14 mouse cellular contexts compared by ENCODE assay signal in the genomic region with DNA sequence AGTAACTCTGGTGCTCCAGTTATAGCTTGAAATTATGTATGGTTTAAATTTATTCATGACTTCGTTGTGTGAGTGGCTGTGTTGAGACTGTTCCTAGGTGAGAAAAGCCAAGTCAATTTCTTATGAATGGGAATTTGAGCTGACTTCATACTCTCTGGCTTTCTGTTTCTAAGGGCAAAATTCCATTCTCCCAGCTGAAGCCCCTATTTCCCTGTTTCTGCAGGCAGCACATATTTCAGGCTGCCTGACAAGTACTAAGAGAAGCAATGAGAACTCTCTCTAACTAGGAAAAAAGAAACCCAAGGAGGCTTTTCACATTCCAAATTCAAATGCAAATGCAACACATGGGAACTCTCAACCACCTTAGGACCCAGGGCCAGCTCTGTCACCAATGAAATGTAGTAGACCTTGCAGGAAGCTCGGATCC.
DNase-seq lines count a peak whose midpoint lies in the region; ATAC-seq lines count a peak whose summit lies in the region.
"Had no signal": no experiment of that assay in that cellular context is flagged by ENCODE, and none has a peak within 500 bp of the region (broad histone marks: within the 10 kb centered on the region; RNA-seq: fewer than 3 reads in every experiment).

No protein-coding gene starts in this region.

- H3K36me3 ChIP-seq in embryonic facial prominence, embryonic 15.5 days = no peaks in the 10 kb centered on the region
- no peaks in the 10 kb centered on the region for H3K36me3 ChIP-seq in limb, embryonic 13.5 days
- no peaks in the 10 kb centered on the region for H3K36me3 ChIP-seq in midbrain, embryonic 16.5 days (ENCODE audit: control insufficient read depth, insufficient read depth, low read length)
- H3K36me3 ChIP-seq: liver, embryonic 13.5 days; lung, embryonic 15.5 days had no signal

- no peaks in the 10 kb centered on the region for H3K9me3 ChIP-seq in embryonic facial prominence, embryonic 15.5 days (replicated peaks)
- no peaks in the 10 kb centered on the region for H3K9me3 ChIP-seq in limb, embryonic 13.5 days
- H3K9me3 ChIP-seq in midbrain, embryonic 16.5 days (replicated peaks; ENCODE audit: control insufficient read depth, low read length, poor library complexity, severe bottlenecking) = no peaks in the 10 kb centered on the region
- H3K9me3 ChIP-seq: liver, embryonic 13.5 days; lung, embryonic 15.5 days; megakaryocyte, embryonic 14.5 days had no signal

- no peak for DNase-seq in frontal cortex, adult 2 months (ENCODE audit: extremely low spot score in 1 of 2, low spot score in 1 of 2)
- peak; percentile 3 for DNase-seq in R1 (ENCODE audit: low read depth, low spot score)
- DNase-seq in lung, postnatal 25 days (ENCODE audit: low spot score) = no peak
- DNase-seq in cerebellum, postnatal 14 days = no peak
- DNase-seq: kidney, adult 9 months; kidney, postnatal 4 days; liver, embryonic 13.5 days; thymus, postnatal 36 days had no signal

- peak overlapping the region; percentile 72 for H3K27ac ChIP-seq in embryonic facial prominence, embryonic 15.5 days (replicated peaks)
- peak overlapping the region; percentile 0; the same call in 1 of the 2 replicates for H3K27ac ChIP-seq in limb, embryonic 13.5 days
- H3K27ac ChIP-seq in midbrain, embryonic 16.5 days (ENCODE audit: low read length) = no peak overlapping the region
- H3K27ac ChIP-seq: liver, embryonic 13.5 days; lung, embryonic 15.5 days had no signal

- peaks cover 14% of the 10 kb centered on the region for H3K4me1 ChIP-seq in embryonic facial prominence, embryonic 15.5 days
- H3K4me1 ChIP-seq in limb, embryonic 13.5 days = peaks cover 25% of the 10 kb centered on the region
- H3K4me1 ChIP-seq in midbrain, embryonic 16.5 days (ENCODE audit: control insufficient read depth, insufficient read depth, low read length) = no peaks in the 10 kb centered on the region
- H3K4me1 ChIP-seq: liver, embryonic 13.5 days; lung, embryonic 15.5 days; megakaryocyte, embryonic 14.5 days had no signal

- no peak overlapping the region for H3K4me2 ChIP-seq in embryonic facial prominence, embryonic 15.5 days (replicated peaks)
- no peak overlapping the region for H3K4me2 ChIP-seq in limb, embryonic 13.5 days (replicated peaks)
- H3K4me2 ChIP-seq in midbrain, embryonic 16.5 days (ENCODE audit: low read length) = no peak overlapping the region
- H3K4me2 ChIP-seq: liver, embryonic 13.5 days; lung, embryonic 15.5 days had no signal

- no peak overlapping the region for H3K4me3 ChIP-seq in embryonic facial prominence, embryonic 15.5 days (replicated peaks)
- H3K4me3 ChIP-seq in limb, embryonic 13.5 days = no peak overlapping the region
- H3K4me3 ChIP-seq in midbrain, embryonic 16.5 days (ENCODE audit: low read depth, low read length) = no peak overlapping the region
- H3K4me3 ChIP-seq: liver, embryonic 13.5 days; lung, embryonic 15.5 days; megakaryocyte, embryonic 14.5 days had no signal

- peak; percentile 62 for ATAC-seq in frontal cortex, adult (ENCODE audit: low TSS enrichment)
- ATAC-seq in embryonic facial prominence, embryonic 15.5 days (ENCODE audit: insufficient number of reproducible peaks, low FRiP score, low TSS enrichment, low read depth) = peak; percentile 34
- ATAC-seq in limb, embryonic 13.5 days (ENCODE audit: low FRiP score, low read depth) = peak; percentile 82
- no peak for ATAC-seq in midbrain, embryonic 16.5 days

- no peak overlapping the region for H3K9ac ChIP-seq in embryonic facial prominence, embryonic 15.5 days
- H3K9ac ChIP-seq in limb, embryonic 13.5 days = no peak overlapping the region
- no peak overlapping the region for H3K9ac ChIP-seq in midbrain, embryonic 16.5 days (ENCODE audit: low read depth, low read length)
- H3K9ac ChIP-seq: liver, embryonic 13.5 days; lung, embryonic 15.5 days had no signal

- WGBS in embryonic facial prominence, embryonic 15.5 days = 19% methylated on average over 2 of the region's 2 CpGs
- 21% methylated on average over 2 of the region's 2 CpGs for WGBS in limb, embryonic 13.5 days
- 46% methylated on average over 2 of the region's 2 CpGs for WGBS in midbrain, embryonic 16.5 days

- no peaks in the 10 kb centered on the region for H3K27me3 ChIP-seq in embryonic facial prominence, embryonic 15.5 days
- no peaks in the 10 kb centered on the region for H3K27me3 ChIP-seq in limb, embryonic 13.5 days
- no peaks in the 10 kb centered on the region for H3K27me3 ChIP-seq in midbrain, embryonic 16.5 days (ENCODE audit: control insufficient read depth, insufficient read depth, low read depth, low read length)
- H3K27me3 ChIP-seq: liver, embryonic 13.5 days; lung, embryonic 15.5 days; megakaryocyte, embryonic 14.5 days had no signal
